Mouse (Mus musculus) ES-E14 (cell line): Measurements from ENCODE around the gene Slc1a2.

ENCODE experiments used
- CHD2 ChIP-seq: IDR thresholded peaks from 2 replicates; pipeline ENCODE4 v1.6.1; 2014; ENCODE audit warnings: mild to moderate bottlenecking, low read depth, low read length, inconsistent platforms
- HCFC1 ChIP-seq: IDR thresholded peaks from 2 replicates; pipeline ENCODE4 v1.6.1; 2012; ENCODE audit warnings: low read length, inconsistent platforms, borderline replicate concordance; ENCODE audit not compliant: insufficient read depth
- MAFK ChIP-seq: IDR thresholded peaks from 2 replicates; pipeline ENCODE4 v1.6.1; 2014; ENCODE audit warnings: mild to moderate bottlenecking, low read depth, low read length, inconsistent platforms; ENCODE audit not compliant: insufficient read depth
- ZC3H11A ChIP-seq: IDR thresholded peaks from 2 replicates; pipeline ENCODE4 v1.6.1; 2012; ENCODE audit warnings: low read depth, mild to moderate bottlenecking, inconsistent platforms, low read length, borderline replicate concordance

DNA sequence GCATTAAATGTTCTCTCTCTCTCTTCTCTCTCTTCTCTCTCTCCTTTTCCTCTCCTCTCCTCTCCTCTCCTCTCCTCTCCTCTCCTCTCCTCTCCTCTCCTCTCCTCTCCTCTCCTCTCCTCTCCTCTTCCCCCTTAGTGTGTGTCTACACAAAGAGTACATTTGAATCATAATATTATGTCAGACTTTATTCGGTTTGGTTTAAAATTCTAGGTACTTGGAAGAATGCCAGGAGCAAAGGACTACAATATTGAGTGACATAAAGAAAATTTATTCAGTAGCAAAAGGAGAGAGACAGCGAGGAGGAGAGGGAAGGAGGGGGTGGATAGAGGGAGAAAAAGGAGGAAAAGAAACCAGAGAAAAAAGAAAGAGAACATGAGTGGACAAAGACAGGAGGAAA lies 19.8 kb upstream of the Slc1a2 start:
- no peak for TF ChIP-seq HCFC1
- TF ChIP-seq MAFK = no peak
- no peak for TF ChIP-seq CHD2
- no peak for TF ChIP-seq ZC3H11A
